Mouse (Mus musculus) erythroblast, embryonic 14.5 days (primary cell): ENCODE measurements around the gene Bptf. TPM values are rescaled to one million over a fixed set of nuclear protein-coding genes. Genes with fewer than 3 reads are reported as not detected.
"Not testable (repeated sequence)": the region's sequence is repeated elsewhere in the genome, so short reads cannot be mapped to it uniquely, and the experiment has no call there.

ENCODE experiments used
- H3K27me3 ChIP-seq: 2 replicates; pipeline ENCODE4 v1.6.1; 2012; ENCODE audit warnings: inconsistent platforms; ENCODE audit not compliant: control insufficient read depth
- H3K36me3 ChIP-seq: 2 replicates; pipeline ENCODE4 v1.6.1; 2012; ENCODE audit warnings: mild to moderate bottlenecking, inconsistent platforms; ENCODE audit not compliant: control insufficient read depth
- H3K4me1 ChIP-seq: 2 replicates; pipeline ENCODE4 v1.6.1; 2012; ENCODE audit warnings: inconsistent platforms; ENCODE audit not compliant: control insufficient read depth
- H3K4me3 ChIP-seq: replicated peaks from 2 replicates; pipeline ENCODE3; 2012; ENCODE audit warnings: moderate library complexity, mild to moderate bottlenecking, inconsistent platforms
- H3K9me3 ChIP-seq: 2 replicates; pipeline ENCODE4 v1.6.1; 2012; ENCODE audit warnings: low read length, inconsistent platforms, mixed read lengths; ENCODE audit not compliant: control insufficient read depth
- GATA1 ChIP-seq: IDR thresholded peaks from 2 replicates; pipeline ENCODE4 v1.6.1; 2012; ENCODE audit warnings: low read length, inconsistent platforms, mixed read lengths
- TAL1 ChIP-seq: IDR thresholded peaks from 3 replicates; pipeline ENCODE4 v1.6.1; 2012; ENCODE audit warnings: low read length, inconsistent platforms, mixed read lengths
- polyA plus RNA-seq: library from polyadenylated mRNA; stranded (reverse); fragments of >175 nt; gene quantifications from 2 replicates; pipeline ENCODE4 v1.2.3, GENCODE M21; 2012

The Bptf gene
- polyA plus RNA-seq, 1 experiment, result 6.8 TPM

GRCm38 (mm10) chr11:107140756-107141155, 8.8 kb upstream of the Bptf start:
- Histone ChIP-seq H3K27me3 (no peaks in the 10 kb centered on the region), H3K9me3 (peaks cover 2% of the 10 kb centered on the region; the same call in 1 of the 2 replicates), H3K4me1 (no peaks in the 10 kb centered on the region; the same call in none of the 2 replicates), H3K4me3 (no peak overlapping the region), H3K36me3 (no peaks in the 10 kb centered on the region)
- no peak for TF ChIP-seq TAL1
- no peak for TF ChIP-seq GATA1

- Histone ChIP-seq H3K9me3 (peaks cover 2% of the 10 kb centered on the region; the same call in 1 of the 2 replicates), H3K27me3 (no peaks in the 10 kb centered on the region), H3K4me1 (no peaks in the 10 kb centered on the region; the same call in none of the 2 replicates), H3K36me3 (no peaks in the 10 kb centered on the region), H3K4me3 (no peak overlapping the region)
- no peak for TF ChIP-seq GATA1
- TF ChIP-seq TAL1, result no peak
Measured at GRCm38 (mm10) chr11:107138633-107139032, 6.7 kb upstream of the Bptf start.

GRCm38 (mm10) chr11:107137593-107137992, 5.7 kb upstream of the Bptf start:
- Histone ChIP-seq H3K4me3 (no peak overlapping the region), H3K27me3 (no peaks in the 10 kb centered on the region), H3K4me1 (peaks cover 5% of the 10 kb centered on the region), H3K9me3 (peaks cover 2% of the 10 kb centered on the region; the same call in 1 of the 2 replicates), H3K36me3 (no peaks in the 10 kb centered on the region)
- TF ChIP-seq GATA1, result no peak
- no peak for TF ChIP-seq TAL1

- not testable (repeated sequence) for H3K27me3 ChIP-seq, H3K4me1 ChIP-seq
Measured at GRCm38 (mm10) chr11:107136458-107136857, 4.5 kb upstream of the Bptf start.

GRCm38 (mm10) chr11:107135741-107136140, 3.8 kb upstream of the Bptf start:
- Histone ChIP-seq H3K4me1 (peaks cover 11% of the 10 kb centered on the region), H3K36me3 (no peaks in the 10 kb centered on the region), H3K27me3 (no peaks in the 10 kb centered on the region), H3K4me3 (no peak overlapping the region), H3K9me3 (peaks cover 2% of the 10 kb centered on the region; the same call in 1 of the 2 replicates)
- TF ChIP-seq GATA1 (no peak), TAL1 (no peak)

More at GRCm38 (mm10) chr11:107136458-107136857, 4.5 kb upstream of the Bptf start:
- not testable (repeated sequence) for H3K9me3 ChIP-seq, H3K4me3 ChIP-seq, H3K36me3 ChIP-seq

- H3K27me3 ChIP-seq, result no peaks in the 10 kb centered on the region
- TF ChIP-seq GATA1, result no peak
- peaks cover 29% of the 10 kb centered on the region for H3K4me1 ChIP-seq
- H3K9me3 ChIP-seq, result no peaks in the 10 kb centered on the region
- peaks cover 2% of the 10 kb centered on the region for H3K36me3 ChIP-seq
- peak overlapping the region; percentile 74 for H3K4me3 ChIP-seq
Measured at GRCm38 (mm10) chr11:107132426-107132825, 499 bp upstream of the Bptf start.

GRCm38 (mm10) chr11:107130879-107131748, 813 bp downstream of the Bptf start:
- Histone ChIP-seq H3K36me3 (peaks cover 6% of the 10 kb centered on the region), H3K4me1 (peaks cover 35% of the 10 kb centered on the region), H3K4me3 (peak overlapping the region; percentile 74), H3K9me3 (no peaks in the 10 kb centered on the region), H3K27me3 (no peaks in the 10 kb centered on the region)
- no peak for TF ChIP-seq TAL1
- no peak for TF ChIP-seq GATA1

GRCm38 (mm10) chr11:107130221-107130788, 1.6 kb downstream of the Bptf start:
- no peaks in the 10 kb centered on the region for H3K9me3 ChIP-seq
- TF ChIP-seq TAL1, result no peak
- peak overlapping the region; percentile 74 for H3K4me3 ChIP-seq
- peaks cover 6% of the 10 kb centered on the region for H3K36me3 ChIP-seq
- H3K4me1 ChIP-seq, result peaks cover 35% of the 10 kb centered on the region
- H3K27me3 ChIP-seq, result no peaks in the 10 kb centered on the region

GRCm38 (mm10) chr11:107129641-107130040, 2.3 kb downstream of the Bptf start:
- Histone ChIP-seq H3K4me3 (peak overlapping the region; percentile 74), H3K4me1 (peaks cover 40% of the 10 kb centered on the region), H3K27me3 (no peaks in the 10 kb centered on the region), H3K9me3 (no peaks in the 10 kb centered on the region), H3K36me3 (peaks cover 6% of the 10 kb centered on the region)
- TF ChIP-seq TAL1, result no peak
- no peak for TF ChIP-seq GATA1

- H3K4me1 ChIP-seq, result peaks cover 41% of the 10 kb centered on the region
- not testable (repeated sequence) for H3K4me3 ChIP-seq, H3K27me3 ChIP-seq, H3K9me3 ChIP-seq, H3K36me3 ChIP-seq
Measured at GRCm38 (mm10) chr11:107126716-107127115, 5.2 kb downstream of the Bptf start.
